13 mouse cellular contexts compared by ENCODE assay signal in the genomic region with DNA sequence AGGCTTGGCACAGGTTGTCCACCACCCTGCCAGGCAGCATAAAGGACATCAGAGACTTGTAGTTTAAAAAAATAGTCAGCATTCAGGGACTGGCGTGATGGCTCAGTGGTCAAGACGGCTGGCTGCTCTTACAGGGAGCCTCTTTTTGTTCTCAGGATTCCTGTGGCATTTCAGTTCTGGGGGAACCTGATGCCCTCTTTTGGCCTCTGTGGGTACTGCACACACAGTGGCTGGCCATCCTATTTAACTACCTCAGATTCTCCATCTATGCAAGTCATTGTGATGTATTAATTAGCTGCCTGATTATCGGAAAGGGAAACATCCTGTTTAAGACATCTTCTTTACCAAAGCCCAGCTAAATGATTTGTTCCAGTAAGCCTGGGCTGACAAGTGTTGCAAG.
DNase-seq lines count a peak whose midpoint lies in the region; ATAC-seq and TF ChIP-seq lines count a peak whose summit lies in the region.
"Had no signal": no experiment of that assay in that cellular context is flagged by ENCODE, and none has a peak within 500 bp of the region (broad histone marks: within the 10 kb centered on the region; RNA-seq: fewer than 3 reads in every experiment).

No protein-coding gene starts in this region.

- no peaks in the 10 kb centered on the region for H3K27me3 ChIP-seq in hindbrain, embryonic 11.5 days (ENCODE audit: control insufficient read depth, insufficient read depth, low read length)
- no peaks in the 10 kb centered on the region for H3K27me3 ChIP-seq in hindbrain, embryonic 12.5 days
- no peaks in the 10 kb centered on the region for H3K27me3 ChIP-seq in MEL (ENCODE audit: control insufficient read depth in 1 of 2, insufficient read depth in 2 of 2, low read length in 2 of 2)
- H3K27me3 ChIP-seq: limb, embryonic 15.5 days had no signal

- TF ChIP-seq EP300 in MEL (IDR thresholded peaks at IDR 0.05; ENCODE audit: low read depth in 1 of 2, low read length in 2 of 2) = no peak

- H3K4me3 ChIP-seq in hindbrain, embryonic 11.5 days (ENCODE audit: low read depth, low read length) = no peak overlapping the region
- H3K4me3 ChIP-seq in hindbrain, embryonic 12.5 days = no peak overlapping the region
- no peak overlapping the region for H3K4me3 ChIP-seq in MEL (ENCODE audit: control insufficient read depth in 1 of 2, insufficient read depth in 1 of 2, low read depth in 2 of 2, low read length in 2 of 2)
- H3K4me3 ChIP-seq: embryonic facial prominence, embryonic 10.5 days; limb, embryonic 15.5 days had no signal

- H3K9ac ChIP-seq in hindbrain, embryonic 11.5 days (ENCODE audit: low read depth, low read length) = no peak overlapping the region
- H3K9ac ChIP-seq in hindbrain, embryonic 12.5 days = no peak overlapping the region
- H3K9ac ChIP-seq in MEL (ENCODE audit: control insufficient read depth, low read depth, low read length, poor library complexity, severe bottlenecking) = no peak overlapping the region
- H3K9ac ChIP-seq: limb, embryonic 15.5 days had no signal

- H3K4me2 ChIP-seq in hindbrain, embryonic 11.5 days (replicated peaks; ENCODE audit: low read depth, low read length) = no peak overlapping the region
- H3K4me2 ChIP-seq in hindbrain, embryonic 12.5 days (replicated peaks) = no peak overlapping the region
- H3K4me2 ChIP-seq: limb, embryonic 15.5 days had no signal

- H3K36me3 ChIP-seq in hindbrain, embryonic 11.5 days (ENCODE audit: control insufficient read depth, insufficient read depth, low read length) = no peaks in the 10 kb centered on the region
- no peaks in the 10 kb centered on the region for H3K36me3 ChIP-seq in hindbrain, embryonic 12.5 days
- no peaks in the 10 kb centered on the region for H3K36me3 ChIP-seq in MEL (ENCODE audit: control insufficient read depth in 1 of 2, insufficient read depth in 2 of 2, low read length in 2 of 2)
- H3K36me3 ChIP-seq: embryonic facial prominence, embryonic 10.5 days; limb, embryonic 15.5 days had no signal

- TF ChIP-seq CTCF in MEL (IDR thresholded peaks at IDR 0.05 in 2 of 3, conservative IDR thresholded peaks at IDR 0.05 in 1 of 3; ENCODE audit: control insufficient read depth in 1 of 3, insufficient read depth in 1 of 3, low read depth in 2 of 3, low read length in 3 of 3, poor library complexity in 1 of 3, severe bottlenecking in 1 of 3) = peak; percentile 34 to 45 (median 37); a peak in 4 of 6 replicates

- DNase-seq in hindbrain, embryonic 11.5 days (ENCODE audit: low spot score) = peak; percentile 22
- DNase-seq in lung, postnatal 10 days = peak; percentile 16
- no peak for DNase-seq in lung, postnatal 25 days (ENCODE audit: low spot score)
- peak; percentile 23 for DNase-seq in MEL (ENCODE audit: low read depth, low spot score)
- no peak for DNase-seq in cerebellum, adult 11 months
- DNase-seq in frontal cortex, adult 2 months (ENCODE audit: extremely low spot score in 1 of 2, low spot score in 1 of 2) = no peak
- DNase-seq: heart, postnatal 36 days; right cerebral cortex, adult 18-20 months had no signal

- TF ChIP-seq RAD21 in MEL (IDR thresholded peaks at IDR 0.05; ENCODE audit: low read depth, low read length) = peak; percentile 26

- H3K79me2 ChIP-seq in MEL (ENCODE audit: control insufficient read depth, insufficient read depth, low read length, poor library complexity) = no peaks in the 10 kb centered on the region

- H3K27ac ChIP-seq in hindbrain, embryonic 11.5 days (ENCODE audit: low read depth, low read length) = no peak overlapping the region
- no peak overlapping the region for H3K27ac ChIP-seq in hindbrain, embryonic 12.5 days
- no peak overlapping the region for H3K27ac ChIP-seq in MEL (ENCODE audit: control insufficient read depth, low read depth, low read length)
- H3K27ac ChIP-seq: embryonic facial prominence, embryonic 10.5 days; limb, embryonic 15.5 days had no signal

- no peaks in the 10 kb centered on the region for H3K9me3 ChIP-seq in hindbrain, embryonic 11.5 days (ENCODE audit: control insufficient read depth, low read length)
- H3K9me3 ChIP-seq in hindbrain, embryonic 12.5 days (replicated peaks) = no peaks in the 10 kb centered on the region
- no peaks in the 10 kb centered on the region for H3K9me3 ChIP-seq in MEL (replicated peaks; ENCODE audit: insufficient read depth, low read length)
- H3K9me3 ChIP-seq: embryonic facial prominence, embryonic 10.5 days; limb, embryonic 15.5 days had no signal

- TF ChIP-seq POLR2A in MEL (IDR thresholded peaks at IDR 0.05; ENCODE audit: control insufficient read depth in 1 of 2, insufficient read depth in 1 of 2, low read depth in 1 of 2, low read length in 2 of 2, poor library complexity in 1 of 2) = no peak

- ATAC-seq in hindbrain, embryonic 11.5 days (ENCODE audit: low FRiP score) = no peak
- ATAC-seq in hindbrain, embryonic 12.5 days (ENCODE audit: low FRiP score) = no peak
- ATAC-seq in megakaryocyte-erythroid progenitor cell, adult 5-6 weeks (replicated peaks; ENCODE audit: low FRiP score, low TSS enrichment, poor library complexity, severe bottlenecking) = peak; percentile 69
- ATAC-seq: forebrain, embryonic 14.5 days had no signal

- 83% methylated on average over 3 of the region's 3 CpGs for WGBS in hindbrain, embryonic 11.5 days
- 84% methylated on average over 3 of the region's 3 CpGs for WGBS in hindbrain, embryonic 12.5 days

- H3K4me1 ChIP-seq in hindbrain, embryonic 11.5 days (replicated peaks; ENCODE audit: control insufficient read depth, insufficient read depth, low read length) = no peaks in the 10 kb centered on the region
- H3K4me1 ChIP-seq in hindbrain, embryonic 12.5 days = no peaks in the 10 kb centered on the region
- no peaks in the 10 kb centered on the region for H3K4me1 ChIP-seq in MEL (ENCODE audit: control insufficient read depth in 1 of 2, insufficient read depth in 2 of 2, low read length in 2 of 2)
- H3K4me1 ChIP-seq: embryonic facial prominence, embryonic 10.5 days; limb, embryonic 15.5 days had no signal

TF ChIP-seq in MEL, 35 proteins besides CTCF, POLR2A, EP300 and RAD21:
- TF ChIP-seq SMC3 (IDR thresholded peaks at IDR 0.05; ENCODE audit: low read depth, low read length) = peak; percentile 44
- no peak for TF ChIP-seq SIN3A (IDR thresholded peaks at IDR 0.05; ENCODE audit: low read length)
TF ChIP-seq in MEL: peak in this region for 1.

Comparison
In these comparisons a context has a peak if more than half of its experiments do, and no peak if none do; other contexts are left out.
1. DNase-seq: peak in hindbrain, embryonic 11.5 days (single experiment), lung, postnatal 10 days (single experiment) and MEL (single experiment); none in lung, postnatal 25 days (single experiment), cerebellum, adult 11 months (single experiment) and frontal cortex, adult 2 months (0 of 2).